Mouse (Mus musculus): ENCODE measurements around the gene Cd244a. TPM values are rescaled to one million over a fixed set of nuclear protein-coding genes. Genes with fewer than 3 reads are reported as not detected.

Cd244a gene
- polyA plus RNA-seq, 1 experiment: not detected

GRCm38 (mm10) chr1:171564247-171564646 is 5.3 kb downstream of the Cd244a start:
- H3K36me3 ChIP-seq (replicated peaks; ENCODE audit: low read length): peaks cover 21% of the 10 kb centered on the region
- H3K9me3 ChIP-seq: no peaks in the 10 kb centered on the region
- TF ChIP-seq FLI1 (IDR thresholded peaks at IDR 0.05; ENCODE audit: low read length): no peak
- no peak for TF ChIP-seq GATA1 (IDR thresholded peaks at IDR 0.05; ENCODE audit: borderline replicate concordance, low read length)
- H3K4me1 ChIP-seq: peaks cover 76% of the 10 kb centered on the region
- no peak overlapping the region for H3K4me3 ChIP-seq (replicated peaks)
- peaks cover 3% of the 10 kb centered on the region for H3K27me3 ChIP-seq (replicated peaks)

- H3K9me3 ChIP-seq: no peaks in the 10 kb centered on the region
- peaks cover 60% of the 10 kb centered on the region for H3K4me1 ChIP-seq
- H3K36me3 ChIP-seq (replicated peaks; ENCODE audit: low read length): peaks cover 21% of the 10 kb centered on the region
- H3K27me3 ChIP-seq (replicated peaks): peaks cover 5% of the 10 kb centered on the region
- H3K4me3 ChIP-seq (replicated peaks): no peak overlapping the region
- TF ChIP-seq FLI1 (IDR thresholded peaks at IDR 0.05; ENCODE audit: low read length): no peak
- no peak for TF ChIP-seq GATA1 (IDR thresholded peaks at IDR 0.05; ENCODE audit: borderline replicate concordance, low read length)
These were observed 6.9 kb downstream of the Cd244a start for GRCm38 (mm10) chr1:171565888-171566287.

- H3K4me3 ChIP-seq (replicated peaks): no peak overlapping the region
- H3K4me1 ChIP-seq: peaks cover 51% of the 10 kb centered on the region
- TF ChIP-seq GATA1 (IDR thresholded peaks at IDR 0.05; ENCODE audit: borderline replicate concordance, low read length) (no peak), FLI1 (IDR thresholded peaks at IDR 0.05; ENCODE audit: low read length) (no peak)
- peaks cover 21% of the 10 kb centered on the region for H3K36me3 ChIP-seq (replicated peaks; ENCODE audit: low read length)
- no peaks in the 10 kb centered on the region for H3K9me3 ChIP-seq
- H3K27me3 ChIP-seq (replicated peaks): peaks cover 5% of the 10 kb centered on the region
These were observed 7.8 kb downstream of the Cd244a start for GRCm38 (mm10) chr1:171566777-171567176.

GRCm38 (mm10) chr1:171568436-171568835 is 9.4 kb downstream of the Cd244a start:
- TF ChIP-seq FLI1 (IDR thresholded peaks at IDR 0.05; ENCODE audit: low read length) (no peak), GATA1 (IDR thresholded peaks at IDR 0.05; ENCODE audit: borderline replicate concordance, low read length) (no peak)
- peaks cover 35% of the 10 kb centered on the region for H3K4me1 ChIP-seq
- peaks cover 5% of the 10 kb centered on the region for H3K27me3 ChIP-seq (replicated peaks)
- H3K9me3 ChIP-seq: no peaks in the 10 kb centered on the region
- no peak overlapping the region for H3K4me3 ChIP-seq (replicated peaks)
- peaks cover 16% of the 10 kb centered on the region for H3K36me3 ChIP-seq (replicated peaks; ENCODE audit: low read length)

GRCm38 (mm10) chr1:171577168-171577567 is 18.2 kb downstream of the Cd244a start:
- H3K4me1 ChIP-seq: peaks cover 28% of the 10 kb centered on the region
- H3K9me3 ChIP-seq: no peaks in the 10 kb centered on the region
- TF ChIP-seq FLI1 (IDR thresholded peaks at IDR 0.05; ENCODE audit: low read length): no peak
- TF ChIP-seq GATA1 (IDR thresholded peaks at IDR 0.05; ENCODE audit: borderline replicate concordance, low read length): no peak
- peaks cover 51% of the 10 kb centered on the region for H3K36me3 ChIP-seq (replicated peaks; ENCODE audit: low read length)
- H3K27me3 ChIP-seq (replicated peaks): peaks cover 12% of the 10 kb centered on the region
- H3K4me3 ChIP-seq (replicated peaks): no peak overlapping the region

- TF ChIP-seq GATA1 (IDR thresholded peaks at IDR 0.05; ENCODE audit: borderline replicate concordance, low read length): no peak
- TF ChIP-seq FLI1 (IDR thresholded peaks at IDR 0.05; ENCODE audit: low read length): no peak
- Histone ChIP-seq H3K36me3 (replicated peaks; ENCODE audit: low read length) (peaks cover 55% of the 10 kb centered on the region), H3K4me3 (replicated peaks) (no peak overlapping the region), H3K4me1 (peaks cover 14% of the 10 kb centered on the region), H3K27me3 (replicated peaks) (peaks cover 5% of the 10 kb centered on the region), H3K9me3 (no peaks in the 10 kb centered on the region)
These were observed 25.6 kb downstream of the Cd244a start for GRCm38 (mm10) chr1:171584584-171584983.

- no peaks in the 10 kb centered on the region for H3K9me3 ChIP-seq
- H3K4me3 ChIP-seq (replicated peaks): no peak overlapping the region
- TF ChIP-seq FLI1 (IDR thresholded peaks at IDR 0.05; ENCODE audit: low read length): no peak
- no peak for TF ChIP-seq GATA1 (IDR thresholded peaks at IDR 0.05; ENCODE audit: borderline replicate concordance, low read length)
- peaks cover 11% of the 10 kb centered on the region for H3K27me3 ChIP-seq (replicated peaks)
- peaks cover 6% of the 10 kb centered on the region; the same call in 1 of the 2 replicates for H3K4me1 ChIP-seq
- H3K36me3 ChIP-seq (replicated peaks; ENCODE audit: low read length): no peaks in the 10 kb centered on the region
These were observed 45.7 kb downstream of the Cd244a start for GRCm38 (mm10) chr1:171604686-171605085.

- Histone ChIP-seq H3K4me3 (replicated peaks) (no peak overlapping the region), H3K36me3 (replicated peaks; ENCODE audit: low read length) (no peaks in the 10 kb centered on the region), H3K27me3 (replicated peaks) (peaks cover 8% of the 10 kb centered on the region), H3K9me3 (no peaks in the 10 kb centered on the region), H3K4me1 (peaks cover 6% of the 10 kb centered on the region; the same call in 1 of the 2 replicates)
- TF ChIP-seq FLI1 (IDR thresholded peaks at IDR 0.05; ENCODE audit: low read length) (no peak), GATA1 (IDR thresholded peaks at IDR 0.05; ENCODE audit: borderline replicate concordance, low read length) (no peak)
These were observed 47.7 kb downstream of the Cd244a start for GRCm38 (mm10) chr1:171606656-171607055.

- TF ChIP-seq GATA1 (IDR thresholded peaks at IDR 0.05; ENCODE audit: borderline replicate concordance, low read length): no peak
- TF ChIP-seq FLI1 (IDR thresholded peaks at IDR 0.05; ENCODE audit: low read length): no peak
- peaks cover 6% of the 10 kb centered on the region; the same call in 1 of the 2 replicates for H3K4me1 ChIP-seq
- H3K36me3 ChIP-seq (replicated peaks; ENCODE audit: low read length): no peaks in the 10 kb centered on the region
- peaks cover 7% of the 10 kb centered on the region for H3K27me3 ChIP-seq (replicated peaks)
- no peaks in the 10 kb centered on the region for H3K9me3 ChIP-seq
- H3K4me3 ChIP-seq (replicated peaks): peak within 1 kb of the TSS; percentile 46
These were observed 48.2 kb downstream of the Cd244a start, which contains the start of gene Ly9 for GRCm38 (mm10) chr1:171607176-171607575. Ly9 (minus strand) TSS chr1:171607410.

- H3K27me3 ChIP-seq (replicated peaks): peaks cover 5% of the 10 kb centered on the region
- TF ChIP-seq GATA1 (IDR thresholded peaks at IDR 0.05; ENCODE audit: borderline replicate concordance, low read length): no peak
- TF ChIP-seq FLI1 (IDR thresholded peaks at IDR 0.05; ENCODE audit: low read length): no peak
- no peaks in the 10 kb centered on the region for H3K9me3 ChIP-seq
- H3K4me3 ChIP-seq (replicated peaks): no peak overlapping the region
- H3K4me1 ChIP-seq: peaks cover 6% of the 10 kb centered on the region; the same call in 1 of the 2 replicates
- no peaks in the 10 kb centered on the region for H3K36me3 ChIP-seq (replicated peaks; ENCODE audit: low read length)
These were observed 51.0 kb downstream of the Cd244a start for GRCm38 (mm10) chr1:171610026-171610425.

Data from megakaryocyte, embryonic 14.5 days (primary cell).